Mouse (Mus musculus) left cerebral cortex, adult 2 months (tissue): ENCODE data around the gene Smco4. TPM values are rescaled to one million over a fixed set of nuclear protein-coding genes. Genes with fewer than 3 reads are reported as not detected.

Source experiments
- DNase-seq, 2 experiments: peaks; one replicate each; pipeline ENCODE4 v3.0.0; 2021 to 2022; ENCODE audit warnings: low spot score in 2 of 2, mixed read lengths in 1 of 2; ENCODE audit errors: extremely low spot score in 1 of 2
- H3K27ac ChIP-seq: fragments of 200-600 bp; 2 replicates; pipeline ENCODE4 v1.8.1; 2022
- H3K4me3 ChIP-seq: fragments of 200-600 bp; 2 replicates; pipeline ENCODE4 v1.8.1; 2022
- CTCF ChIP-seq: fragments of 200-600 bp; IDR thresholded peaks from 2 replicates; pipeline ENCODE4 v1.8.1; 2022; ENCODE audit warnings: antibody characterized with exemption, mild to moderate bottlenecking, moderate library complexity
- intact Hi-C: fragments of 180-260 bp; cut with DNase I; formaldehyde crosslinking; loops from one replicate; pipeline ENCODE4 v1.15.1; 2025
- total RNA-seq, 2 experiments: library from RNA; stranded (reverse); gene quantifications; 2 replicates each; pipeline ENCODE4 v1.2.3; 2021

Smco4 gene
- total RNA-seq, 2 experiments from 2014 or later, result 3.0 to 4.4 TPM

- TF ChIP-seq CTCF, result no peak
- intact Hi-C loops, result no loop called here
- Histone ChIP-seq H3K4me3 (no peak overlapping the region), H3K27ac (no peak overlapping the region)
- no peak for DNase-seq
Measured at GRCm38 (mm10) chr9:15551933-15552851, 59.0 kb downstream of the Smco4 start.

- Histone ChIP-seq H3K4me3 (no peak overlapping the region), H3K27ac (no peak overlapping the region)
- no peak for TF ChIP-seq CTCF
- intact Hi-C loops, result no loop called here
- DNase-seq, result no peak
Measured at GRCm38 (mm10) chr9:15553322-15553721, 60.1 kb downstream of the Smco4 start.

GRCm38 (mm10) chr9:15560451-15560850 is 67.2 kb downstream of the Smco4 start:
- no peak for TF ChIP-seq CTCF
- no peak overlapping the region for H3K27ac ChIP-seq
- H3K4me3 ChIP-seq, result no peak overlapping the region
- intact Hi-C loops, result no loop called here
- DNase-seq, result no peak

GRCm38 (mm10) chr9:15562353-15562752 is 69.1 kb downstream of the Smco4 start:
- Histone ChIP-seq H3K27ac (no peak overlapping the region), H3K4me3 (no peak overlapping the region)
- DNase-seq, result no peak
- no peak for TF ChIP-seq CTCF
- intact Hi-C loops, result no loop called here

GRCm38 (mm10) chr9:15574750-15575454 is 81.7 kb downstream of the Smco4 start:
- no peak for TF ChIP-seq CTCF
- Histone ChIP-seq H3K27ac (no peak overlapping the region), H3K4me3 (no peak overlapping the region)
- DNase-seq, result no peak
- intact Hi-C loops, result no loop called here

- DNase-seq, result no peak
- no peak for TF ChIP-seq CTCF
- Histone ChIP-seq H3K27ac (no peak overlapping the region), H3K4me3 (no peak overlapping the region)
- intact Hi-C loops, result no loop called here
Measured at GRCm38 (mm10) chr9:15578427-15578826, 85.2 kb downstream of the Smco4 start.

- intact Hi-C loops, result no loop called here
- no peak overlapping the region for H3K27ac ChIP-seq
- no peak for TF ChIP-seq CTCF
- no peak for DNase-seq
- no peak overlapping the region for H3K4me3 ChIP-seq
Measured at GRCm38 (mm10) chr9:15578946-15579345, 85.7 kb downstream of the Smco4 start.

- TF ChIP-seq CTCF, result no peak
- no peak for DNase-seq
- intact Hi-C loops, result no loop called here
- H3K27ac ChIP-seq, result no peak overlapping the region
- H3K4me3 ChIP-seq, result no peak overlapping the region
Measured at GRCm38 (mm10) chr9:15580176-15580575, 86.9 kb downstream of the Smco4 start.

- Histone ChIP-seq H3K4me3 (no peak overlapping the region), H3K27ac (no peak overlapping the region)
- TF ChIP-seq CTCF, result no peak
- no peak for DNase-seq
- intact Hi-C loops, result no loop called here
Measured at GRCm38 (mm10) chr9:15582026-15582425, 88.8 kb downstream of the Smco4 start.

- no peak for TF ChIP-seq CTCF
- intact Hi-C loops, result no loop called here
- no peak for DNase-seq
- Histone ChIP-seq H3K27ac (no peak overlapping the region), H3K4me3 (no peak overlapping the region)
Measured at GRCm38 (mm10) chr9:15584209-15584608, 91.0 kb downstream of the Smco4 start.

GRCm38 (mm10) chr9:15585956-15586355 is 92.7 kb downstream of the Smco4 start:
- TF ChIP-seq CTCF, result no peak
- H3K4me3 ChIP-seq, result no peak overlapping the region
- DNase-seq, result no peak
- intact Hi-C loops, result no loop called here
- H3K27ac ChIP-seq, result no peak overlapping the region

GRCm38 (mm10) chr9:15587157-15587854 is 94.1 kb downstream of the Smco4 start:
- intact Hi-C loops, result no loop called here
- TF ChIP-seq CTCF, result no peak
- Histone ChIP-seq H3K27ac (no peak overlapping the region), H3K4me3 (no peak overlapping the region)
- DNase-seq, result no peak
